Mouse (Mus musculus): Measurements from ENCODE around the gene Atn1. TPM values are rescaled to one million over a fixed set of nuclear protein-coding genes. Genes with fewer than 3 reads are reported as not detected.
A peak's percentile ranks its signal among the peaks of the same experiment; 100 is the strongest.

Gene Atn1
- polyA plus RNA-seq, 1 experiment = 65.4 TPM

DNA sequence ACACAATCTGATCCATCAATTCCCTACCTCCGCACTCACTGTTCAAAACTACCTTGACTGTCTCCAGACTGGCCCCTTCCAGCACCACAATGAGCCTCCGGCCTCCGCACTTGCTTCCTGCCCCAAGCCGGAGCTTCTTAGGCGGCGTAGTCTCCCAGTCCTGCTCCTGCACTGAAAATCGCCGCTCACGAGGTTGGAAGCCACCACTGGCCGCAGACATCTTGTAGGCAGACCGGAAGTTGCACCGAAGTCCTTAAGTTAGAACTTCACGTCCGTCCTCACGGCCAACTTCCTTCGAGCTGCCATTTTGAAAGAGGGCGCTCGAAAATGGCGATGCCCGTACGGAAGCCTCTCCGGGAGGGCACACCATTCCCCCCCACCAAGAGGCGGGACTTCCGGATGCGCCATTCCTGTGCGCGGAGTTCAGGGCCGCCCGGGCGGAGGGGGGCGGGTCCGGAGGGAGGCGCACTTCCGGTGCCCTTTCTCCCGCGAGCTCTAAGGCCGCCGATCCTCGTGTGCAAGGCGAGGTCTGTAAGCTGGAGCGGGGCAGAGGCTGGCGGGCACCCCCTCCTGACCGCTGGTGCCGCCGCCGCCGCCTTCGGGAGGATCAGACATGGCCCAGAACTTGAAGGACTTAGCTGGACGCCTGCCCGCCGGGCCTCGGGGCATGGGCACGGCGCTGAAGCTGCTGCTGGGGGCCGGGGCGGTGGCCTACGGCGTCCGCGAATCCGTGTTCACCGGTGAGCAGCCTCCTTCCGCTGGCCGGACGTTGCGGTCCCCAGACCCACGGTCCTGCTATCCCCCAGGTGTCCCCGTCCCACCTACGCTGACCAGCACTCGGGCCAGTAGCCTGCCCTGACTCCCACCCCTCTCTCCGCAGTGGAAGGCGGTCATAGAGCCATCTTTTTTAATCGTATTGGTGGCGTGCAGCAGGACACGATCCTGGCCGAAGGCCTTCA is 44.2 kb downstream of the Atn1 start, which contains the start of the genes Emg1 and Phb2:
Gene Emg1, minus strand, starts transcription at position 355 of the 959 bp plus-strand sequence.
Gene Phb2, plus strand, starts transcription at position 513 of the 959 bp plus-strand sequence.
- WGBS = under 1% methylated on average over 76 of the region's 76 CpGs

DNA sequence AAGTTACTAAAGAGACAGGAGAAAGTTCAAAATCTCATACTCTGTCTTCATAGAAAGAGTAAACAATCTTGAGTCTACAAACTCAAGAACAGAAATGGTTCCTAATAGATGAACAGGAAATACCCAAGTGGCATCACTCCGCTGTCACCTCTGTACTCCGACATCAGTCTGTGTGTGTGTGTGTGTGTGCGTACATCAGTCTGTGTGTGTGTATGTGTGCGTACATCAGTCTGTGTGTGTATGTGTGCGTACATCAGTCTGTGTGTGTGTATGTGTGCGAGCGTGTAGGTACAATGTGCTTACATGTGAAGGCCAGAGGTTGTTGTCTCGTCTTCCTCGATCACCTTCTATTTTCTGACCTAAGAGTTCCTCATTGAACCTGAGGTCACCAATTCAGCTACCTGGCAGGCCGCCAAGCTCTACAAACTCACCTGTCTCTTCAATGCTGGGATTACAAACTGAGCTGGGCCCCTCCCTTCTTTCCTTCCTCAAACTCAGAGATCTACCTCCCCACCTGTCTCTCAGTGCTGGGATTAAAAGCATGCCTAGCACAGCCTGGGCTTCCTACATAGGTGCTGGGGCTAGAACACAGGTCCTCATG is 47.9 kb downstream of the Atn1 start:
- no peak for DNase-seq
- no peak overlapping the region for H3K27ac ChIP-seq (ENCODE audit: insufficient read depth, low read depth, low read length)
- H3K4me1 ChIP-seq (ENCODE audit: control insufficient read depth, insufficient read depth, low read length) = peaks cover 12% of the 10 kb centered on the region; the same call in 1 of the 2 replicates
- 75% methylated on average over 10 of the region's 10 CpGs for WGBS
- H3K4me3 ChIP-seq (ENCODE audit: insufficient read depth, low read depth, low read length) = no peak overlapping the region
- no peak for TF ChIP-seq CTCF (conservative IDR thresholded peaks at IDR 0.05; ENCODE audit: insufficient read depth, insufficient read length, low read depth, low read length)
- TF ChIP-seq POLR2A (IDR thresholded peaks at IDR 0.05; ENCODE audit: low read depth, low read length) = no peak
- no peaks in the 10 kb centered on the region for H3K27me3 ChIP-seq (replicated peaks; ENCODE audit: control insufficient read depth, insufficient read depth, low read length)
- peaks cover 5% of the 10 kb centered on the region for H3K36me3 ChIP-seq (ENCODE audit: control insufficient read depth, insufficient read depth, low read length)

More for the DNA sequence above, 44.2 kb downstream of the Atn1 start, which contains the start of the genes Emg1 and Phb2:
- peak; percentile 99 for DNase-seq
- TF ChIP-seq CTCF (conservative IDR thresholded peaks at IDR 0.05; ENCODE audit: insufficient read depth, insufficient read length, low read depth, low read length) (no peak), POLR2A (IDR thresholded peaks at IDR 0.05; ENCODE audit: low read depth, low read length) (peak; percentile 18)
- H3K4me3 ChIP-seq (ENCODE audit: insufficient read depth, low read depth, low read length) = peak within 1 kb of the TSS; percentile 82
- peaks cover 1% of the 10 kb centered on the region; the same call in 1 of the 2 replicates for H3K36me3 ChIP-seq (ENCODE audit: control insufficient read depth, insufficient read depth, low read length)
- H3K27me3 ChIP-seq (replicated peaks; ENCODE audit: control insufficient read depth, insufficient read depth, low read length) = no peaks in the 10 kb centered on the region
- peaks cover 17% of the 10 kb centered on the region; the same call in 1 of the 2 replicates for H3K4me1 ChIP-seq (ENCODE audit: control insufficient read depth, insufficient read depth, low read length)
- H3K27ac ChIP-seq (ENCODE audit: insufficient read depth, low read depth, low read length) = peak within 1 kb of the TSS; percentile 86

DNA sequence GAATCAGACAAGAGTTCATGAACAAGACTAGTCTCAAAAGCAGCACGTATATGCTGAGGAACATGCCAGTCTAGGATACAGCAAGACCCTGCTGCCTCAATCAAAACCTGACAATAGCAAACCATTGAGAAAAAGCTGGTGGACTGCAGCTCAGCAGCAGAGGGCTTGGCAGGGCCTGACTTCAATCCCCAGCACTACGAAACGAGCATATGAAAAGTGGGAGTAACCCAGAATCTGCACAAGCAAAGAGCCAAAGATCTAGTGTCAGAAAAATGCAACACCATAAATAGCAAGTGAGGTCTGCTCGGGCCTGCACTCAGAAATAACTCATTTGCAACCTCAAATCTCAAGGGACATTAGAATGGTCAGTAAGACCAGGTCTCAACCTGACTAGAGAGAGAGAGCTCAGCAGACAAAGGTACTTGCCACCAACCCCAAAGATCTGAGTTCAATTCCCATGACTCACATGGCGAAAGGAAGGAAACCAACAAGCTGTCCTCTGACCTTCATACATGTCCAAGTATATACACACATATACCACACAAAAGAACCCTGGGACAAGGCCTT is 50.2 kb downstream of the Atn1 start:
- TF ChIP-seq CTCF (conservative IDR thresholded peaks at IDR 0.05; ENCODE audit: insufficient read depth, insufficient read length, low read depth, low read length) = no peak
- no peak for TF ChIP-seq POLR2A (IDR thresholded peaks at IDR 0.05; ENCODE audit: low read depth, low read length)
- no peaks in the 10 kb centered on the region for H3K27me3 ChIP-seq (replicated peaks; ENCODE audit: control insufficient read depth, insufficient read depth, low read length)
- no peak overlapping the region for H3K4me3 ChIP-seq (ENCODE audit: insufficient read depth, low read depth, low read length)
- DNase-seq = no peak
- peaks cover 8% of the 10 kb centered on the region; the same call in 1 of the 2 replicates for H3K4me1 ChIP-seq (ENCODE audit: control insufficient read depth, insufficient read depth, low read length)
- peaks cover 5% of the 10 kb centered on the region for H3K36me3 ChIP-seq (ENCODE audit: control insufficient read depth, insufficient read depth, low read length)
- 58% methylated on average over 5 of the region's 5 CpGs for WGBS
- no peak overlapping the region for H3K27ac ChIP-seq (ENCODE audit: insufficient read depth, low read depth, low read length)

DNA sequence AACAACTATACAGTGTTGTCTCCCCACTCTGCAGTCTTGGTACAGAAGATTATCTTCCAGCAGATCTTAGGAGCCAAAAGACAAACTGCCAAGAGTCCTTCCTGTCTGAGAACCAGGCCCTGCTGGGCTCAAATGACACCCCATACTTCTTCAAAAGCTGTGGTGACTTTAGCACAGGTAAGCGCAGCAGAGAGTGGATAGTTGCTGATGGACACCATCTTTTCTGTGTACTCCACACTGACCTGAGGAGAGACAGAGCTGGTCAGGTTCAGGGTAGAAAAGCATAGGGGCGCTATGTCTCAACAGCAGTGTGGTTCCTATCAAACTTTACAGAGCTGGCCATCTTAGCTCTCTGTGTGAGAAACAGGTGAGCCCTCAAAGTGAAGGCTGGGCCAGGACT is 51.9 kb downstream of the Atn1 start:
- peaks cover 10% of the 10 kb centered on the region for H3K4me1 ChIP-seq (ENCODE audit: control insufficient read depth, insufficient read depth, low read length)
- 97% methylated on average over 2 of the region's 2 CpGs for WGBS
- TF ChIP-seq CTCF (conservative IDR thresholded peaks at IDR 0.05; ENCODE audit: insufficient read depth, insufficient read length, low read depth, low read length) (no peak), POLR2A (IDR thresholded peaks at IDR 0.05; ENCODE audit: low read depth, low read length) (no peak)
- DNase-seq = no peak
- H3K4me3 ChIP-seq (ENCODE audit: insufficient read depth, low read depth, low read length) = no peak overlapping the region
- H3K27ac ChIP-seq (ENCODE audit: insufficient read depth, low read depth, low read length) = no peak overlapping the region
- peaks cover 5% of the 10 kb centered on the region for H3K36me3 ChIP-seq (ENCODE audit: control insufficient read depth, insufficient read depth, low read length)
- H3K27me3 ChIP-seq (replicated peaks; ENCODE audit: control insufficient read depth, insufficient read depth, low read length) = no peaks in the 10 kb centered on the region

DNA sequence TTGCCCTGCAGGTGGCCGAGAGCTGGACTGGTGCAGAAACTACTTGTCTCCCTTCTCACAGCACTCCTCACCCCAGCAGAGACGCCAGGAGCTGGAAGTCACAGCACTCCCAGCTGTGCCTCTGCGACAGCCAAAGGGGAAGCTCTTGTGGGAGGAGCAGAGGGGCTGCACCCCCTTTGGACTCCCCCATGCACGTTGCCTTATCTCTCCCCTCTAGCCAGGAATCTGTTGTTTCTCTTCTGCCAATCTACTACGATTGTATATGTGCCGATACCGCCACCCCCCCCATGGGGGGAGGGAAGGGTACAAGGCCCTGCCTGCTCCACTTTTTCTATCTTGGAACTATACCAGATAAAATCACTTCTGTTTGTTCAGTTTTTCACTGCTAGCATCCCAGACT is 52.5 kb downstream of the Atn1 start:
- H3K36me3 ChIP-seq (ENCODE audit: control insufficient read depth, insufficient read depth, low read length) = peaks cover 5% of the 10 kb centered on the region
- peaks cover 14% of the 10 kb centered on the region for H3K4me1 ChIP-seq (ENCODE audit: control insufficient read depth, insufficient read depth, low read length)
- H3K27me3 ChIP-seq (replicated peaks; ENCODE audit: control insufficient read depth, insufficient read depth, low read length) = no peaks in the 10 kb centered on the region
- H3K4me3 ChIP-seq (ENCODE audit: insufficient read depth, low read depth, low read length) = no peak overlapping the region
- H3K27ac ChIP-seq (ENCODE audit: insufficient read depth, low read depth, low read length) = no peak overlapping the region
- no peak for TF ChIP-seq POLR2A (IDR thresholded peaks at IDR 0.05; ENCODE audit: low read depth, low read length)
- TF ChIP-seq CTCF (conservative IDR thresholded peaks at IDR 0.05; ENCODE audit: insufficient read depth, insufficient read length, low read depth, low read length) = no peak
- WGBS = 72% methylated on average over 7 of the region's 7 CpGs
- no peak for DNase-seq

DNA sequence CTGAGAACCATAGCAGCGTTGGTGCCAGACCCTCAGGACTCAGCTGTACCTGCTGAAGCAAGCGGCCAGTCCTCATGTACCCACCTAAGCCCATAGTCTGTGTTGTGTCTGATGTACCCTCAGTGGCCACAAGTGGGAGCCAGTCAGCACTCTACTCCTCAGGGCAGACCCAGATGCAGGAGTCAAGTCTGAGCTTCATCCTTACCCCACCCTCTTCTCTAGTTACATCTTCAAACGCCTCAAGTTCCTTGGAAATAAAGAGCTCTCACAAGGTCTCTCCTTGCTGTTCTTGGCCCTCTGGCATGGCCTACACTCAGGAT is 53.6 kb downstream of the Atn1 start:
- peak; percentile 77 for DNase-seq
- peaks cover 8% of the 10 kb centered on the region for H3K4me1 ChIP-seq (ENCODE audit: control insufficient read depth, insufficient read depth, low read length)

More for the DNA sequence above, 53.6 kb downstream of the Atn1 start:
- no peaks in the 10 kb centered on the region for H3K27me3 ChIP-seq (replicated peaks; ENCODE audit: control insufficient read depth, insufficient read depth, low read length)
- WGBS = 38% methylated on average over 3 of the region's 3 CpGs
- no peak overlapping the region for H3K4me3 ChIP-seq (ENCODE audit: insufficient read depth, low read depth, low read length)
- peaks cover 5% of the 10 kb centered on the region for H3K36me3 ChIP-seq (ENCODE audit: control insufficient read depth, insufficient read depth, low read length)
- TF ChIP-seq POLR2A (IDR thresholded peaks at IDR 0.05; ENCODE audit: low read depth, low read length) = no peak
- peak; percentile 88 for TF ChIP-seq CTCF (conservative IDR thresholded peaks at IDR 0.05; ENCODE audit: insufficient read depth, insufficient read length, low read depth, low read length)
- no peak overlapping the region for H3K27ac ChIP-seq (ENCODE audit: insufficient read depth, low read depth, low read length)
